Mouse (Mus musculus) hindbrain, postnatal 0 days (tissue): ENCODE measurements around the gene Zfp827. TPM values are rescaled to one million over a fixed set of nuclear protein-coding genes. Genes with fewer than 3 reads are reported as not detected.
A peak's percentile ranks its signal among the peaks of the same experiment; 100 is the strongest.

Experiments used
- ATAC-seq: fragments of 200-750 bp; cut with Nextera tagmentation; 2 replicates; pipeline ENCODE4 v1.8.0; 2017; ENCODE audit warnings: mild to moderate bottlenecking, moderate TSS enrichment, moderate library complexity
- DNase-seq: peaks from one replicate; pipeline ENCODE4 v3.0.0-alpha.2; 2015; ENCODE audit warnings: low spot score
- H3K27ac ChIP-seq: fragments of 300-500 bp; sonication (generic); 2 replicates; pipeline ENCODE4 v1.5.1; 2014; ENCODE audit warnings: mild to moderate bottlenecking
- H3K27me3 ChIP-seq: fragments of 300-500 bp; sonication (generic); 2 replicates; pipeline ENCODE4 v1.6.1; 2014; ENCODE audit warnings: low read length, mixed read lengths; ENCODE audit not compliant: insufficient read depth
- H3K36me3 ChIP-seq: fragments of 300-500 bp; sonication (generic); 2 replicates; pipeline ENCODE4 v1.6.1; 2014; ENCODE audit warnings: low read length, mixed read lengths; ENCODE audit not compliant: insufficient read depth
- H3K4me1 ChIP-seq: fragments of 300-500 bp; sonication (generic); 2 replicates; pipeline ENCODE4 v1.6.1; 2014; ENCODE audit warnings: antibody characterized with exemption, low read length, mixed read lengths; ENCODE audit not compliant: insufficient read depth
- H3K4me2 ChIP-seq: fragments of 300-500 bp; sonication (generic); 2 replicates; pipeline ENCODE4 v1.6.1; 2014; ENCODE audit warnings: low read depth, mild to moderate bottlenecking, low read length, moderate library complexity, mixed read lengths
- H3K4me3 ChIP-seq: fragments of 300-500 bp; sonication (generic); 2 replicates; pipeline ENCODE4 v1.5.1; 2014; ENCODE audit warnings: low read length
- H3K9ac ChIP-seq: fragments of 300-500 bp; sonication (generic); replicated peaks from 2 replicates; pipeline ENCODE4 v1.6.1; 2014; ENCODE audit warnings: mild to moderate bottlenecking, low read length, moderate library complexity, mixed read lengths
- H3K9me3 ChIP-seq: fragments of 300-500 bp; sonication (generic); 2 replicates; pipeline ENCODE4 v1.6.1; 2016; ENCODE audit warnings: low read length, mixed read lengths
- CTCF ChIP-seq: IDR thresholded peaks from 2 replicates; pipeline ENCODE4 v1.5.1; 2016; ENCODE audit warnings: antibody characterized with exemption, control low read depth, low read depth
- WGBS: fragments of 180-500 bp; shearing (Covaris S2); extraction: QIAGEN DNeasy Blood & Tissue Kit; methylation state at CpG from one replicate; pipeline ENCODE4 v1.1.7; 2014; 5-methylcytosine and 5-hydroxymethylcytosine counted together
- polyA plus RNA-seq: library from polyadenylated mRNA; unstranded; fragments of >200 nt; fragmentation: Nextera tagmentation; extraction: Ambion mirVana; gene quantifications from 2 replicates; pipeline ENCODE4 v1.2.1, GENCODE M21; 2015
- total RNA-seq: library from RNA; depleted of rRNA; stranded (reverse); fragments of >200 nt; gene quantifications from 2 replicates; pipeline ENCODE4 v1.2.3, GENCODE M21; 2014

Zfp827 gene
- total and polyA plus RNA-seq, 2 experiments from 2014 or later = 6.8 to 33.0 TPM

DNA sequence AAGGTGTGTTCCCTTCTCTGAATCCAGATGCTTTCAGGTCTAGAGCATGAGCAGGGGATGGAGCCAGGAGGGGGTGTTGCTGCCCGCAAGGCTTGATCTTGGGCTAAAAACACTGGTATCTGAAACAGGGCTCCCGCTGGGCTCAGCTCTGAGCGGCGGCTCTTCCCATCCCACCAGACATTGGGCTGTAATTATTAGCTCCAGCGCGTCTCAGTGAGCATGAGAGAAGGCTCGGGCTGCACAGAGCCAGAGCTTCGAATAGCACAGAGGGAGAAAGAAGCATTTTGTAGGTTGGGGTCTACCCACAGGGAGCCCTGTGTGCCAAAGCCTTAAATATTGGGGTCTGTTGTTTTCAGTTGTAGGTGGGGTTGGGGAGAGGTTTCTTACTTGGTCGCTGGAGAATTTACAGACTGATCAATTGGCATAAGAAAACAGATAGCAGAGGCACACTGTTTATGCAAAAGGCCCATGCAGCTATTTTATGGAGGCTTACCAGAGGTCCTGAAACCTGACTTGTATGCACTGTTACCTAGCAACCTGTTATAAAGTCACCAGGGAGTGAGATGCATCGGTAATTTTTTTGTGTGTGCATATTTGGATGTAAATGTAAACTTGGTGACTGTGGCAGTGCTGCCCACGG, 50.4 kb downstream of the Zfp827 start:
- H3K4me1 ChIP-seq = peaks cover 23% of the 10 kb centered on the region; the same call in 1 of the 2 replicates
- no peak for TF ChIP-seq CTCF

DNA sequence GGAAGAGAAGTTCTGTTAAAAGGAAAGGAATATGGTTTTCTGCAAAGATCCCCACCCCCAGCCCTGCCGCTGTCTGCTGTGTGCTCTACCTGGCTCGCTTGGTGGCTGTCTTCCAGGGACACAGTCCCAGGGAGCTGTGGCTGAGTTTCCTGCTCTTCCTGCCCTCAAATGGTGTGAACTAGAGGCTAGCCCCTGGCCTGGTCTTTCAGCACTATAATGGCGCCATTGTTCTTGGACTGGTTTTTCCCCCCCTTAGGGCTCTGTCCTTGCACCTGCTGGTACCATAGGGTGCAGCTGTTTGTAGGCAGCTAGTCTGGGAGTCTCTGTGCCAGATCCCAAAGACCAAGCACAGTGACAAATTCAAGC, 50.9 kb downstream of the Zfp827 start:
- peaks cover 8% of the 10 kb centered on the region; the same call in 1 of the 2 replicates for H3K36me3 ChIP-seq
- peaks cover 23% of the 10 kb centered on the region; the same call in 1 of the 2 replicates for H3K4me1 ChIP-seq
- H3K9me3 ChIP-seq = no peaks in the 10 kb centered on the region
- peak; percentile 46 for DNase-seq
- no peak overlapping the region for H3K9ac ChIP-seq
- H3K4me2 ChIP-seq = no peak overlapping the region
- H3K27me3 ChIP-seq = no peaks in the 10 kb centered on the region
- ATAC-seq = peak; percentile 43
- H3K27ac ChIP-seq = peak overlapping the region; percentile 57
- H3K4me3 ChIP-seq = no peak overlapping the region
- TF ChIP-seq CTCF = no peak
- WGBS = 35% methylated on average over 3 of the region's 3 CpGs

More for the DNA sequence above, 50.4 kb downstream of the Zfp827 start:
- H3K9ac ChIP-seq = no peak overlapping the region
- ATAC-seq (peak; percentile 49), DNase-seq (peak; percentile 45)
- no peaks in the 10 kb centered on the region for H3K9me3 ChIP-seq
- H3K36me3 ChIP-seq = peaks cover 8% of the 10 kb centered on the region; the same call in 1 of the 2 replicates
- no peak overlapping the region for H3K4me3 ChIP-seq
- 5% methylated on average over 11 of the region's 11 CpGs for WGBS
- peak overlapping the region; percentile 57 for H3K27ac ChIP-seq
- H3K4me2 ChIP-seq = no peak overlapping the region
- no peaks in the 10 kb centered on the region for H3K27me3 ChIP-seq

DNA sequence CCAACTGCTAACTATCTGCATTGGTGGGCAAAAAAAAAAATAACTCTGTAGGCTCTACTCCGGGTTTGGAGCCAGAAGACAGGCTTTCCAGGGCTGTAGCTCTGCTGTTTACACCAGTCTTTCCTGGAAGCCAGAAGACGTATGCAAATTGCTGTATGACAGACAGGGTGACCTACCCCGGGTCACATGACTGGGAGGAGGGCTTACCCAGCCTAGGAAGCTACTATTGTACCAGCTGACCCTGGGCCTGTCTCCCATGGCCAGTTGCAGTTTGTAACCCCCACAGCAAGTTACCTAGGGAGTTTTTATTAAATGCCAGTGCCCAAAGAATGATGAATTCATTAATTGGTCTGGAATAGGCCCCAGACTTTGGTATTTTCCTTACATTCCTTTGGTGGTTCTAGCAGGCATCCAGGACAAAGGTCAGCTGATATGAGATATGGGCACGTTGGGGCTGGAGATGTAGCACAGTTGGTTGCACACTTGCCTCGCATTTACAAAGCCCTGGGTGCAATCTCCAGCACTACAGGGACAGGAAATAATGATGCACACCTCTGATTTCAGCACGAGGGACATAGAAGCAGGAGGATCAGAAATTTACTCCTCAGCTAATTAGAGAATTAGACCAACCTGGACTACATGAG, 52.0 kb downstream of the Zfp827 start:
- H3K27ac ChIP-seq = peak overlapping the region; percentile 57
- 55% methylated on average over 6 of the region's 6 CpGs for WGBS

DNA sequence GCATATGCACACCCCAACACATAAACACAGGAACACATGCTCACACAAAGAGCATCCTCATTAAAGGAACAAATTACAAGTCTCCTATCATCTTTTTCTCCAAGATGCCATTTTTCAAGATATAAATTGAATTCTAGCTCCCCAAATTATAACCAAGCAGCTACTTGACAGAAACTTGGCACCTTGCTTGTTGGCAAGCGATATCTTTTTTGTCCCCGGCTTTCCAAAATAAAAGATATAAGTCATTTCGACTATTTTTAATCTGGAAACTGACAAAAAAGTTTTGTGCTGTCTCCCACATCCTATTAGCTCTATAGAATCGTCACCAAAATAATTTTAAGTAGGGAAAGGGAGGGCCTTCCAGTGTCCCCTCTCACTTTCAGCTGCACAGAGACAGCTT, 53.1 kb downstream of the Zfp827 start:
- H3K4me1 ChIP-seq = peaks cover 23% of the 10 kb centered on the region; the same call in 1 of the 2 replicates
- WGBS = 67% methylated on average over 4 of the region's 4 CpGs
- no peak overlapping the region for H3K4me2 ChIP-seq
- H3K36me3 ChIP-seq = peaks cover 2% of the 10 kb centered on the region; the same call in 1 of the 2 replicates
- no peaks in the 10 kb centered on the region for H3K9me3 ChIP-seq
- ATAC-seq (no peak), DNase-seq (no peak)
- H3K9ac ChIP-seq = no peak overlapping the region
- H3K4me3 ChIP-seq = no peak overlapping the region
- H3K27ac ChIP-seq = peak overlapping the region; percentile 51; the same call in 1 of the 2 replicates
- TF ChIP-seq CTCF = no peak
- no peaks in the 10 kb centered on the region for H3K27me3 ChIP-seq

More for the DNA sequence above, 52.0 kb downstream of the Zfp827 start:
- H3K4me2 ChIP-seq = no peak overlapping the region
- no peak for DNase-seq
- H3K9ac ChIP-seq = no peak overlapping the region
- H3K4me1 ChIP-seq = peaks cover 23% of the 10 kb centered on the region; the same call in 1 of the 2 replicates
- H3K9me3 ChIP-seq = no peaks in the 10 kb centered on the region
- no peak for TF ChIP-seq CTCF
- no peak overlapping the region for H3K4me3 ChIP-seq
- H3K27me3 ChIP-seq = no peaks in the 10 kb centered on the region
- peaks cover 8% of the 10 kb centered on the region; the same call in 1 of the 2 replicates for H3K36me3 ChIP-seq
- no peak for ATAC-seq

DNA sequence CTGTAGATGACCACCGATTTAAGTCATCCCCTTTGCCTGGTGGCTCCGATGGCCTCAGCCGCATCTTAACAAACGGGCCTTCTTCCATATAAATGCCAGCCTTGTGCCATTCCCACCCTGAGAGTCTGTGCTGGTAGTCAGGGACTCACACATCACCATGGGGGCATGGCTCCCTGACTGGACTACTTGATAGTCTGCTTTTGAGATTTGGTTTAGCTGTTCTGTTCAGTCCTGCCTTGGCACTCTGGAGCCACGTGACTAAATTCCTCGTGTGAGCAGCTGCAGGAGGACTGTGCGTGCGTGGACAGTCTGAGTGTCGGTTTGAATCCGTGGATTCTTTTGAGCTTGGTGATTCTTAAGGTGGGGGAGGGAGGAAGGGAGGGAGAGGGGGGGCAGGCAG, 53.7 kb downstream of the Zfp827 start:
- ATAC-seq = peak; percentile 64
- H3K27ac ChIP-seq = peak overlapping the region; percentile 51; the same call in 1 of the 2 replicates
- H3K36me3 ChIP-seq = no peaks in the 10 kb centered on the region
- no peak overlapping the region for H3K9ac ChIP-seq
- H3K9me3 ChIP-seq = no peaks in the 10 kb centered on the region
- H3K27me3 ChIP-seq = no peaks in the 10 kb centered on the region
- DNase-seq = peak; percentile 64
- H3K4me1 ChIP-seq = peaks cover 23% of the 10 kb centered on the region; the same call in 1 of the 2 replicates
- no peak for TF ChIP-seq CTCF
- 57% methylated on average over 10 of the region's 10 CpGs for WGBS
- H3K4me3 ChIP-seq = no peak overlapping the region
- H3K4me2 ChIP-seq = no peak overlapping the region

DNA sequence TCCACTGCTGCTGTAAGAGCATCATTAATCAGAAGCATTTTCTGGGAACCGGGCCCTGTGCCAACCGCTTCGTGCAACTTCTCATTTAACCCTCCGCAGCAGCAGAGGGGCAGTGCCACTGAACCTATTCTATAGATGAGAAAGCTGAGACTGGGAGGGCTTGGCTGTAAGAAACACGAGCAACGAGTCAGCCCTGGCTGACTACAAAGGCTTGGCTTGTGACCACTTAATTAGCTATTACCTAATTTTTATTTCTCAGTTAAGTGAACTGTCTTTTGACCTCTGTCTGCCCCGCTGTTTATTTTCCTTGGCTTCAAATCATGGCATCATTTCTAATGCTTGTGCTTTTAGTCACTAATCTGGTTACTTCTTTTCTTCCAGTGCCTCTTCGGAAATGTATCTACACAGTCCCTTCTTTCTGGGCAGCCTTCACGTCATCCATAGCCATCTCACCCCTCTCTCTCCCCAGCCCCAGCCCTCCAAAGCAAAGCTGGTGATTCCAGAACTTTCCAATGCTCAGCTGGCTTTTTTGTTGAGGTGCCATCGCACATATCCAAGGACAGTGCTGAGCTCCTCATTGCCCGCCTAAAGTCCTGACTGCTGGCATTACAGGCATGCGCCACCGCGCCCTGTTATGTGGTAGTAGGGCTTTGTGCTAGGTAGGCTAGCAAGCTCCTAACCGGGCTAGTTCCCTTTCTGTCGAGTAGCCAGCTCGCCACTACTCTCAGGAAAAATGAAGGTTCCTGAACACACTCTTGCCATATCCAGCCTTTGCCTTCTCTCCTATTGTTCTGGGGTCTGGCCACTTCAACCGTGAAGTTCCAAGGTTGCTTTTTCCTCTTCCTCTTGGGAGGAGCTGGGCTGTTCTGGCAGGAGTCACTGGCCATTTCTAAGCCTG, 55.5 kb downstream of the Zfp827 start:
- no peak overlapping the region for H3K9ac ChIP-seq
- H3K36me3 ChIP-seq = no peaks in the 10 kb centered on the region
- no peak for ATAC-seq
- peaks cover 15% of the 10 kb centered on the region; the same call in 1 of the 2 replicates for H3K4me1 ChIP-seq
- WGBS = 60% methylated on average over 18 of the region's 18 CpGs
- no peaks in the 10 kb centered on the region for H3K27me3 ChIP-seq
- DNase-seq = peak; percentile 70
- H3K4me3 ChIP-seq = no peak overlapping the region
- H3K4me2 ChIP-seq = no peak overlapping the region
- no peak for TF ChIP-seq CTCF
- H3K9me3 ChIP-seq = no peaks in the 10 kb centered on the region
- H3K27ac ChIP-seq = no peak overlapping the region
